Mouse (Mus musculus): ENCODE measurements at regions not wholly inside any gene's neighbourhood (a gene's known extent, or its start where the extent isn't known, plus 50 kb on each side); places are given as distances from the start of the nearest gene placed in this dataset.

DNA sequence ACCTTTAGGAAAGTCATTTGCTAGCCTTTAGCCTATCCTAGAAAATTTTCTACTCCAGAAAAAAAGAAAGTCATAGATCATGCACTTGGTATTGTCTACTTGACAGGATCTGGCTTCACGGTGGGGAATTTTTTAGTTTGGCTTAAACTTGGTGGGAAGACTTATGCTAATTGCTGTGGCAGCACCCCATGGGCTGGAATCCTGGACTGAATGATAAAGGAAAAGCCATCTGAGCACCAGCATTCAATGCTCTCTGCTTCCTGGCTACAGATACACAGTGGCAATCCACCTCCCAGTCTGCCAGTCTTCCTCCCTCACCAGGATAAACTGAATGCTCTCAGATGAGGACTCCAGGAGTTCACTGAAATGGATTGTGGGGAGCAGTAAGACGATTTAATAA is 220.1 kb downstream of the Diras2 start:
- no peak for TF ChIP-seq CTCF (IDR thresholded peaks at IDR 0.05; ENCODE audit: low read depth, low read length)
- no peak for TF ChIP-seq POLR2A (IDR thresholded peaks at IDR 0.05; ENCODE audit: extremely low read depth, insufficient read depth, low read length)

All from liver, adult 2 months (tissue).